Mouse (Mus musculus): Measurements from ENCODE around the gene C530008M17Rik. TPM values are rescaled to one million over a fixed set of nuclear protein-coding genes. Genes with fewer than 3 reads are reported as not detected.

The C530008M17Rik gene
- polyA plus RNA-seq, 1 experiment from 2014 or later: 63.6 TPM

DNA sequence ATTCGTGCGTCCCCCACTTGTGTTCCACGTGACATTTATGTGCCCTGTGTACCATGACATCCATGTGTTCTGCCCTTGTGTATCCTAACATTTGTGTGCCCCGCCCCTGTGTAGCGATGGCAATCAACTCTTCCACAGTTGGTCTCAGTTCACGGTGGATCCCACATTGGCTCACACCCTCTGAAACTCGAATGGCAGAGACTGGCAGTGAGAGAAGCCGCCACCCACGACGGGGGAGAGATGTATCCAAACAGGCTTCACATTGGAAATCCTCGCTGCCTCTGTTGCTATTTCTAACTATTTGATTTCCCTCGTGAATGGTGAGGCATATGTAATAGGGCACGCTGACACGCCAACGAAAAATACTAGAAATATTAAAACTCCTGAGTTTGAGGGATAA is 161.4 kb downstream of the C530008M17Rik start:
- H3K4me3 ChIP-seq (ENCODE audit: low read depth, low read length): no peak overlapping the region
- H3K4me2 ChIP-seq (ENCODE audit: low read depth, low read length): no peak overlapping the region
- 92% methylated on average over 15 of the region's 15 CpGs for WGBS
- H3K9ac ChIP-seq (replicated peaks; ENCODE audit: low read depth, low read length): no peak overlapping the region
- H3K9me3 ChIP-seq (ENCODE audit: control insufficient read depth, low read length): no peaks in the 10 kb centered on the region
- no peaks in the 10 kb centered on the region for H3K36me3 ChIP-seq (ENCODE audit: control insufficient read depth, insufficient read depth, low read length)
- H3K4me1 ChIP-seq (ENCODE audit: control insufficient read depth, insufficient read depth, low read length): peaks cover 11% of the 10 kb centered on the region
- H3K27me3 ChIP-seq (ENCODE audit: control insufficient read depth, insufficient read depth, low read length): no peaks in the 10 kb centered on the region
- no peak overlapping the region for H3K27ac ChIP-seq (ENCODE audit: low read depth, low read length)
- no peak for ATAC-seq (ENCODE audit: low read depth)

DNA sequence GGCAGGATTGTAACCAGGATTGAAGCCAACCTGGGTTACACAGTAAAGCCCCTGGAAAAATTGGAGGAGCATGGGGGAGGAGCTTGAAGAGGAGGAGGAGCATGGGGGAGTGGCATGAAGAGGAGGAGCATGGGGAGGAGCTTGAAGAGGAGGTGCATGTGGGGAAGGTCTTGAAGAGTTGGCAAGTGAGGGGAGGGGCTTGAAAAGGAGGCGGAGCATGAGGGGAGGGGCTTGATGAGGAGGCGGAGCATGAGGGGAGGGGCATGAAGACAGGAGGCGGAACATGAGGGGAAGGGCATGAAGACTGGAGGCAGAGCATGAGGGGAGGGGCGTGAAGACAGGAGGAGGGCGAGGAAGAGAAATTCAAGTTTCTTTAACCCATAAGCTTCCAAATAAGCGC is 162.5 kb downstream of the C530008M17Rik start:
- Histone ChIP-seq H3K4me2 (ENCODE audit: low read depth, low read length) (no peak overlapping the region), H3K4me1 (ENCODE audit: control insufficient read depth, insufficient read depth, low read length) (peaks cover 11% of the 10 kb centered on the region), H3K27me3 (ENCODE audit: control insufficient read depth, insufficient read depth, low read length) (no peaks in the 10 kb centered on the region), H3K9ac (replicated peaks; ENCODE audit: low read depth, low read length) (no peak overlapping the region), H3K27ac (ENCODE audit: low read depth, low read length) (no peak overlapping the region), H3K36me3 (ENCODE audit: control insufficient read depth, insufficient read depth, low read length) (no peaks in the 10 kb centered on the region), H3K9me3 (ENCODE audit: control insufficient read depth, low read length) (no peaks in the 10 kb centered on the region), H3K4me3 (ENCODE audit: low read depth, low read length) (no peak overlapping the region)
- WGBS: 90% methylated on average over 6 of the region's 6 CpGs
- ATAC-seq (ENCODE audit: low read depth): no peak

DNA sequence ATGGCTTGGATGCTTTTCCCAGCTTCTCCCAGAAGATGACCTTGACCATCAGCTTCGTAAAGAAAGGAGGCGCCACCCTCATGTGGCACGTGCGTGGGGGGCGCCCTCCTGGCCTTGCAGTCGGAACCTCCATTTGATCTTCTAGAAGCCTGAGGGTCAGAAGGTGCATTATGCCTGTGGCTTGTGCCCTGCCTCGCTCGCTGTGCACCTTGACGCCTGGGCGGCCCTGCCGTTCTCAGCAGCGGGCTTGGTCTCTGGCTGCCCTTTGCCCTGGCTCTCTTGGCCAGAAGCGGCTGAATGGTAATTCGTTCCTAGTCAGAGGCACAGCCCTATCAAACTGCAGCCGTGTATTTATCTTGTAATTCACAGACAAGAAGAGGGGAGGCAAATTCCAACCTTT is 165.8 kb downstream of the C530008M17Rik start:
- WGBS: 84% methylated on average over 15 of the region's 15 CpGs
- no peak overlapping the region for H3K4me3 ChIP-seq (ENCODE audit: low read depth, low read length)

DNA sequence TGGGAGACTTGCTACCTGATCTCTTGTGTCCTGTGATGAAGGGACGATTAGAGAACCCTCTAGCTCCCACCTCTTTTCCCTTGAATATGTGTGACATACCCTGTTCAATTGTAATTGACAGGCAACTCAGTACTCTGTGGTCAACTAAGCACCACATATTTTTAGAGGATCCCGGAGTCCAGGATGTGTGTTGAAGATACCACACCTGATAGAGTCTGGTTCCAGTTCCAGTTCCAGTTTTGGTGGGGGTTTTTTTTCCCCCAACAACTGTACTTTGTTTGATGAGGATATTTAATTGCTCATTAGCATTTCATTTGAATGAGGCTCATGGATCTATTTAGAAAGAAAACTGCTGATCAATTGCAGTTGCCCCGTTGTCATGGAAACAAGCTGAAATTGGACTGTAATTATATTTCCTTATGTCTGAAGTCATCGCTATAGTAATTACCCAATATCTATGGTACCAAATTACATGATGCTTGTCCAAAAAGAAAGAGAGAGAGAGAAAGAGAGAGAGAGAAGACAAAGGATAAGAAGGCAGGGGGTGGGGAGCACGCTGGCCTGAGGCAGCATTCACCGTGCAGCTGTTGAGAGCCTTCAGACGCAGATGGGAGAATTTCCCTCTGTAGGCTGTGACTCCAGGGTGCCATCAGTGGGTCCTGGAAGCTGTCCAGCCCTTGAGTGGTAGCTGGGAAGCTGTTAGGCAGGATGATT is 172.4 kb downstream of the C530008M17Rik start:
- no peak overlapping the region for H3K4me3 ChIP-seq (ENCODE audit: low read depth, low read length)
- no peak overlapping the region for H3K4me2 ChIP-seq (ENCODE audit: low read depth, low read length)
- H3K9me3 ChIP-seq (ENCODE audit: control insufficient read depth, low read length): no peaks in the 10 kb centered on the region
- WGBS: 45% methylated on average over 7 of the region's 7 CpGs
- no peak overlapping the region for H3K9ac ChIP-seq (replicated peaks; ENCODE audit: low read depth, low read length)
- H3K27me3 ChIP-seq (ENCODE audit: control insufficient read depth, insufficient read depth, low read length): no peaks in the 10 kb centered on the region
- H3K27ac ChIP-seq (ENCODE audit: low read depth, low read length): peak overlapping the region; percentile 76
- H3K36me3 ChIP-seq (ENCODE audit: control insufficient read depth, insufficient read depth, low read length): no peaks in the 10 kb centered on the region
- peak; percentile 77 for ATAC-seq (ENCODE audit: low read depth)
- no peaks in the 10 kb centered on the region for H3K4me1 ChIP-seq (ENCODE audit: control insufficient read depth, insufficient read depth, low read length)

More for the DNA sequence above, 165.8 kb downstream of the C530008M17Rik start:
- H3K4me2 ChIP-seq (ENCODE audit: low read depth, low read length): no peak overlapping the region
- H3K9me3 ChIP-seq (ENCODE audit: control insufficient read depth, low read length): no peaks in the 10 kb centered on the region
- no peaks in the 10 kb centered on the region for H3K4me1 ChIP-seq (ENCODE audit: control insufficient read depth, insufficient read depth, low read length)
- ATAC-seq (ENCODE audit: low read depth): no peak
- H3K36me3 ChIP-seq (ENCODE audit: control insufficient read depth, insufficient read depth, low read length): no peaks in the 10 kb centered on the region
- H3K9ac ChIP-seq (replicated peaks; ENCODE audit: low read depth, low read length): no peak overlapping the region
- no peak overlapping the region for H3K27ac ChIP-seq (ENCODE audit: low read depth, low read length)
- no peaks in the 10 kb centered on the region for H3K27me3 ChIP-seq (ENCODE audit: control insufficient read depth, insufficient read depth, low read length)

DNA sequence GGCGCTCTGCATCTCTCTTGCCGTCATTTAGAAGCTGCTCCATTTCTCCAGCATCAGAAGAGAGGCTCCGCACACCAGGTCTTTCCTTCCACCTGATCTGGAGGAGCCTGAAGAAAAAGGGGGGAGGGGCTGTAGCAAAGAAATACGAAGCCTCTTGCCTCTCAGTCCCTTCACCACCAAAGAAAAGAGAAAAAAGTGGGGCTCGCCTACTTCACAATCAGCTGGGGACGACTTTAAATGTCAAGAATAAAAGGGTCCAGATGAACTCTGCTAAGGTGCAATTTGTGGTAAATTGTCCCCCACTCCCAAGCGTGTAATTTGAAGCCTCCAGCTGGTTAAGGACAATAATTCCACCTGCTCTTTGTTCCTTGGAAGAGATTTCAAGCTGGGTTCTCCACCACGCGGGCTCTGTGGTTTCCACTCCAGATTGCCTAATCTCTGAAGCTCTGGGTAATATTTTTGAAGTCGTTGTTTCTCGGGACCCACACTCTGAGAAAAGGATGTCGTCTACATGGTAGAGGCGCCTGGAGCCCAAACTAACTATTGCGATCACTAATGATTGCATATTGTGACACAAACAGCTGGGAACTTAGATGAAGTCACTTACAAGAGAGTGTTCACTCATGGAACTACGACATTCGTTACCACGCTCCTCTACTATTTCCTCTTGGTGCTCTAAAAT is 176.4 kb downstream of the C530008M17Rik start:
- WGBS: 54% methylated on average over 17 of the region's 17 CpGs
- Histone ChIP-seq H3K9me3 (ENCODE audit: control insufficient read depth, low read length) (no peaks in the 10 kb centered on the region), H3K27me3 (ENCODE audit: control insufficient read depth, insufficient read depth, low read length) (no peaks in the 10 kb centered on the region), H3K4me1 (ENCODE audit: control insufficient read depth, insufficient read depth, low read length) (no peaks in the 10 kb centered on the region), H3K27ac (ENCODE audit: low read depth, low read length) (no peak overlapping the region), H3K36me3 (ENCODE audit: control insufficient read depth, insufficient read depth, low read length) (no peaks in the 10 kb centered on the region), H3K9ac (replicated peaks; ENCODE audit: low read depth, low read length) (no peak overlapping the region), H3K4me3 (ENCODE audit: low read depth, low read length) (no peak overlapping the region), H3K4me2 (ENCODE audit: low read depth, low read length) (no peak overlapping the region)
- no peak for ATAC-seq (ENCODE audit: low read depth)

DNA sequence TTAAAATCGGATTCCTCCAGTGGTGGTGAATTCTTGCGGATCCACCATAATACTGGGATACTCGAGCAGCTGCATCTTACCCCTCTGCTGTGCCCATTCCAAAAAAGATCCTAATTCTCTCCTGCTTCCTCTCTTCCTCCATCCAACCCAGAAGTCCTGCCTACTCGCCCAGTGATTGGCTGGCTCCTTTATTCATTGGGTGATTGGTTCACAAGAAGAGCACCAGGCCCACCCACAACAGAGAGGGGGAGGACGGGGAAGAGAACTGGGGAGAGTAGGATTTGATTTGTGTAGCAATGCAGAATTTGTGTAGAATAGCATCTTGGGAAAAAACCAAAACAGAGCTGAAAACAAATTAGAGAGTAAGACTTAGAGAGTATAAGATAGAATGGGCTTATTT is 180.7 kb downstream of the C530008M17Rik start:
- no peak overlapping the region for H3K27ac ChIP-seq (ENCODE audit: low read depth, low read length)
- H3K9me3 ChIP-seq (ENCODE audit: control insufficient read depth, low read length): no peaks in the 10 kb centered on the region
- H3K4me3 ChIP-seq (ENCODE audit: low read depth, low read length): no peak overlapping the region
- H3K4me1 ChIP-seq (ENCODE audit: control insufficient read depth, insufficient read depth, low read length): no peaks in the 10 kb centered on the region
- no peak overlapping the region for H3K4me2 ChIP-seq (ENCODE audit: low read depth, low read length)
- 62% methylated on average over 5 of the region's 5 CpGs for WGBS
- no peaks in the 10 kb centered on the region for H3K36me3 ChIP-seq (ENCODE audit: control insufficient read depth, insufficient read depth, low read length)
- ATAC-seq (ENCODE audit: low read depth): no peak
- no peak overlapping the region for H3K9ac ChIP-seq (replicated peaks; ENCODE audit: low read depth, low read length)
- H3K27me3 ChIP-seq (ENCODE audit: control insufficient read depth, insufficient read depth, low read length): no peaks in the 10 kb centered on the region

DNA sequence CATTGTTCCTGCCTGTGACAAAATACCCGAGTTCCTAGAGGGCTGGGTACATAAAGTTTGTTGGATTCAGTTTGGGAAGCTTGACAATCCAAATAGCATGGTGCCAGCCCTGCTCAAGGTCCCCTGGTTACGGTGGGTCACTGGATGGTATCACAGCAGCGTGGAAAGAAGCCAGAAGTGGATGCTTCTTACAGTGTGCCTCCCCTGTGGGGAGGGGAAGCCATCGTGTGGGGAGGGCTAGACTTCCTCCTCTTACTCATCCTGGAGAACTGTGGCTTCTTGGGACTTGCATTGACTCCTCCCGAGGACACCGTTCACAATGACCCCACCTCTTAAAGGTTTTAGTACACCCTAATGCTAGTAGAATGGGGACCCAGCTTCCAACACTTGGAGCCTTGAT is 183.5 kb downstream of the C530008M17Rik start:
- H3K4me1 ChIP-seq (ENCODE audit: control insufficient read depth, insufficient read depth, low read length): peaks cover 6% of the 10 kb centered on the region; the same call in 1 of the 2 replicates
- H3K4me3 ChIP-seq (ENCODE audit: low read depth, low read length): no peak overlapping the region
- no peak for ATAC-seq (ENCODE audit: low read depth)
- H3K27me3 ChIP-seq (ENCODE audit: control insufficient read depth, insufficient read depth, low read length): no peaks in the 10 kb centered on the region
- no peaks in the 10 kb centered on the region for H3K36me3 ChIP-seq (ENCODE audit: control insufficient read depth, insufficient read depth, low read length)
- no peak overlapping the region for H3K4me2 ChIP-seq (ENCODE audit: low read depth, low read length)
- H3K9ac ChIP-seq (replicated peaks; ENCODE audit: low read depth, low read length): no peak overlapping the region
- WGBS: 89% methylated on average over 6 of the region's 6 CpGs
- H3K9me3 ChIP-seq (ENCODE audit: control insufficient read depth, low read length): no peaks in the 10 kb centered on the region
- no peak overlapping the region for H3K27ac ChIP-seq (ENCODE audit: low read depth, low read length)

DNA sequence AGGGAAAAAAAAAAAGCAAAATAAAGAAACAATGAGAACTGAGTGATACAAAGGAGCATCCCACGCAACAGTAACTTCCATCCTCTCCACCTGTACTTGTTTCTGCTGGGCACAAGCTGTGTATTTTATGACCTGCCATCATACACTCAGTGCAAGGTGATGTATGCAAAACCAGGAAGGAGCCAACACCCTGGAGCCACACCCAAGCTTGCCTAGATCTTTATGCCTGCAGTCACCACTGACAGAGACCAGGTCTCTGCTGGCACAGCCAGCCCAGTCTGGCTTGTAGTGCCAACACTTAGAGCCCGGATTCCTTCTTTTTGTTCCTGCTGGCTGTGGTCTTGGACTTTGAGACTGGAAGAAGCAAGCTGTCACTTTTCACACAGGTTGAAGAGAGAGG is 185.5 kb downstream of the C530008M17Rik start:
- no peaks in the 10 kb centered on the region for H3K27me3 ChIP-seq (ENCODE audit: control insufficient read depth, insufficient read depth, low read length)
- no peaks in the 10 kb centered on the region for H3K9me3 ChIP-seq (ENCODE audit: control insufficient read depth, low read length)
- peaks cover 9% of the 10 kb centered on the region; the same call in 1 of the 2 replicates for H3K4me1 ChIP-seq (ENCODE audit: control insufficient read depth, insufficient read depth, low read length)
- WGBS: 90% methylated on average over 2 of the region's 2 CpGs
- ATAC-seq (ENCODE audit: low read depth): no peak
- no peak overlapping the region for H3K4me3 ChIP-seq (ENCODE audit: low read depth, low read length)
- no peak overlapping the region for H3K27ac ChIP-seq (ENCODE audit: low read depth, low read length)
- H3K4me2 ChIP-seq (ENCODE audit: low read depth, low read length): no peak overlapping the region
- no peak overlapping the region for H3K9ac ChIP-seq (replicated peaks; ENCODE audit: low read depth, low read length)
- no peaks in the 10 kb centered on the region for H3K36me3 ChIP-seq (ENCODE audit: control insufficient read depth, insufficient read depth, low read length)

DNA sequence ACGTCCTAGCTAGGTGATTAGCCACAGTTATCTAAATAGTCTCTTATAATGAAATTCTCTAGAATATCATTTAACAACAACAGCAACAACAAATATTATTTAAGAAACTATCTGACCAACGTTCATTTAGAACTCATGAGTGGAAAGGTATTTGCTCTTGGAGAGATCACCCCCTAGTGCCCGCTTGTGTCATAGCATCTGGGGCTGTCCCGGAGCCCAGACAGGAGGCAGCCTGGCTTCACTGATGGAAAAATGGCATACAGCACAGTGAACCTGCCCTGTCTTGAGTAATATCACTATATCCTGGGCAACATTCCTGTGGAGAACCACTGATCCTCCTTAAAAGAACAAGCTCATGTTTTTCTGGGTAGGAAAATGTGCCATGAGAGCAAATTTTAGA is 187.1 kb downstream of the C530008M17Rik start:
- Histone ChIP-seq H3K27ac (ENCODE audit: low read depth, low read length) (peak overlapping the region; percentile 16; the same call in 1 of the 2 replicates), H3K27me3 (ENCODE audit: control insufficient read depth, insufficient read depth, low read length) (no peaks in the 10 kb centered on the region), H3K4me2 (ENCODE audit: low read depth, low read length) (no peak overlapping the region), H3K9ac (replicated peaks; ENCODE audit: low read depth, low read length) (no peak overlapping the region), H3K4me3 (ENCODE audit: low read depth, low read length) (no peak overlapping the region), H3K36me3 (ENCODE audit: control insufficient read depth, insufficient read depth, low read length) (no peaks in the 10 kb centered on the region), H3K4me1 (ENCODE audit: control insufficient read depth, insufficient read depth, low read length) (peaks cover 9% of the 10 kb centered on the region; the same call in 1 of the 2 replicates), H3K9me3 (ENCODE audit: control insufficient read depth, low read length) (no peaks in the 10 kb centered on the region)
- ATAC-seq (ENCODE audit: low read depth): no peak
- 17% methylated on average over 4 of the region's 4 CpGs for WGBS
